Mouse (Mus musculus) A20 (cell line): ENCODE data around the gene Itpk1.

Source experiments
- DNase-seq: peaks from one replicate; pipeline ENCODE4 v3.0.0-alpha.2; 2011; ENCODE audit warnings: low read depth, low spot score

The Itpk1 gene

DNA sequence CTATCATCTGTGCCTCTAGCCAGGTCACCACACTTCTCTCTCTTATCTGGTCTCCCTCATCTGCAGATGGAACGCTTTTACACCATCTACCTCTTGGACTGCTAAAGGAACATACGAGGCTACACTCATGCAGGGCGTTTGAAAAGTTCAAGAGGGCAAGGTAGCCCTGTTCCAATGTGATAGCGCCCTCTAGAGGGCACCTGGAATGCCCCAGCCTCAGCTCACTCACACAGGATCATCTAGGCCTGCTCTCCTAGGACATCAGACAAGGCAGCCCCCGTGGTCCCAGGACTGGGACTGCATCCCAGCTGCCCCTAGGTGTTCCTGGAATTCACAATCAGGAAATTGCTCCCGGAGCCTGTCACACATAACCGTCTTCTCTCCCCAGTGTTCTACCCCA, 108.3 kb downstream of the Itpk1 start:
- DNase-seq, result peak; percentile 43

DNA sequence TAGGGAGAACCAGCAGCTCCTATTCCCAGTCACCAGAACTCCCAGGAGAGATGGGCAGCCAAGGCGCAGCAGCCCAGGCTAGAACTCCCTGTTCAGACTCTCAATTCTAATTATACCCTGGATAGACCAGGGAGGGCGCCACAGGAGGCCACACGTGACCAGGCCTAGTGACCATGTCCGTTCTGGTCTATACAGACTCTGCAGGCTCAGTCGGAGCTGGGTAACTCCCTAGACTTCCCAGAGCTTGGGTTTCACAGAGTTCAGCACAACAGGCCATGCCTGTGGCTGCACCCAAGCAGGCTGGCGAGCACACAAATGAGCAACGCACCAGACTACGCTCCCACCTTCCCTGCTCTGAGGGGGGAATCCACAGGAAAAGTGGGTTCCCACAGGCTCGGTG, 110.1 kb downstream of the Itpk1 start:
- DNase-seq, result no peak

DNA sequence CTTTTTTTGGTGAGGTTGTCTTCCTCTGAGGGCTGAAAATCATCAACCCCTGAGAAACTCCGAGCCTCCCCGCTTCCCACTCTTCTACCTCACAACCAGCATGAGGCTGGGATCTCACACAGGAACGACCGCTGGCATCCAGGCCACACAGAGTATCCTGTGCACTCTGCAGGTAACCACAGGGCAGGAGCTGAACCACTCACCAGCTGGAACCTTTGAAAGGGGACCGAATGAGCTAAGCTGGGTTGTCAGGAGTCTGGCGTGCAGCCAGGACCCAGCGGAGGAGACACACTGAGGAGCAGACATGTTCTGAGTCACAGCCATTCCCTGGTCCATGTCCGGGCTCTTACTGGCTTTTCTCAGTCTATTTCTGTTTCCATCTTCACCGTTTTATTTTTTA, 111.0 kb downstream of the Itpk1 start:
- no peak for DNase-seq

DNA sequence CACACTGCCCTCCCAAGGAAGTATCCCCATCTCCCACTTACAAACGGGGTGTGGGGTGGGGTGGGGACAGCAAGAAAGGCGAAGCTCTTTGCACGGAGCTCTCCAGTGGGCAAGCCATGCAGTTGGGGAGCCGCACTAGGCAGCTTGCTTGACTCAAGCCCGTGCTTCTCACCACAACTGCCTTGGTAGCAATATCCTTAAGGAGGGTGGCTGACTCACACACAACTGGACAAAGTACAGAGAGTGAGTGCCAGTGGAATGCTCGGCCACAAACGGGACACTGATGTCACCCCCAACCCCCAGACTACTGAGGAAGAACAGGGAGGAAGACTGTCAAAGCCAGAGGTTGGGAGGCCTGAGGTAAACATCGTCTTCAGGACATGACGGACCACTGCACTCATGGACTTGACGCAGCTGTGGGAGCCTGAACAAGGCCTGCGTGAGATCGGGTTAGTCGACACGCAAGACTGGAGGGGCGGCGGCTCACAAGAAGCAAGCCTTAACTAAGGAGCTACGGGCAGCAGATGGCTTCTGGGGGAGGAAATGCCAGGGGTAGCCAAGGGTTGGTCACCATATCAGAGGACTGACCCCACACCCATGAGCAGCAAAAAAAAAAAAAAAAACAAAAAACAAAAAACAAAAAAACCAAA, 113.9 kb downstream of the Itpk1 start:
- DNase-seq, result no peak

DNA sequence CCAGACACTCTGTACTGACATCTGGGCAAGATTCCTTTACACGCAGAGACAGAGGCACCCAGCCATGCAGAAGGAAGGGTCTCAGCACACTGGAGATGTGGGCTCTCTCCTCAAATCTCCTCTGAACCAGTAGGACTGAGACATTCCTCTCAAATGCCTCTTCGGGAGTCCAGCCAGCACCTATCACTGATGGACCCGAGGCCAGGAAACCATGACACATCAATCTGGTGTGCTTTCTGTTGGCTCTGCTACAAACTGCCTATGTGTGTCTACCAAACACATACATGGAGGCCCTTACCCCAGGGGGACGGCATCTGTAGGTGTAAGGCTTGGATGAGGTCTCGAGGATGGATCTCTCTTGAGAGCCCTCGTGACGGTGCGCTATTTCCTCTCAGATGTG, 117.6 kb downstream of the Itpk1 start:
- DNase-seq, result no peak

DNA sequence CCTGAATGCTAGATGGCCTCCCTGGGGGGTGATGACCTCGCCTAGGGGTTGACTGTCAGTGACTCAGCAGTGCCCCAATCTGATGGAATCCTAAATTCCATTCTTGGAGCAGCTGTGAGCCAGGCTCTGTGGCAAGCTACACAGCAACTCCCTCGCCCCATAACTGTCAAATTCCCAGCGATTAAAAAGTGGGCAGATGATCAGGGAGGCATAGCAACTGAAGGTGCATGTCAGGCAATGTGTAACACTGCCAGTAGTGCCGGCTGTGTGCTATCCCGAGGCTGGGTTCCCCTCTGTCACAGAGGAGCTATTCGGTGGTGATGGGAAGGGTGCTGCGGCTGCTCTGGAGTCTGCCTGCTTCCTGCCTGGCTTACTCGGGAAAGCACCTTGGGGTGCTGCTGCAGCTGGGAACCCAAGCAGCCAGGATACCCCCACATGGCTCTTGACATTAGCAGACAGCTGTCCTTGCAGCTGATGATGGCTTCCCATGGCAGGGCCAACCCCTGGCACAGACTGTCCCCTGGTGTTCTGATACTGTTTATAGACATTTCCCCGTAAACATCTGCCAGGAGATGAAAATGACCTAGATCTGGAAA, 118.3 kb downstream of the Itpk1 start:
- no peak for DNase-seq

DNA sequence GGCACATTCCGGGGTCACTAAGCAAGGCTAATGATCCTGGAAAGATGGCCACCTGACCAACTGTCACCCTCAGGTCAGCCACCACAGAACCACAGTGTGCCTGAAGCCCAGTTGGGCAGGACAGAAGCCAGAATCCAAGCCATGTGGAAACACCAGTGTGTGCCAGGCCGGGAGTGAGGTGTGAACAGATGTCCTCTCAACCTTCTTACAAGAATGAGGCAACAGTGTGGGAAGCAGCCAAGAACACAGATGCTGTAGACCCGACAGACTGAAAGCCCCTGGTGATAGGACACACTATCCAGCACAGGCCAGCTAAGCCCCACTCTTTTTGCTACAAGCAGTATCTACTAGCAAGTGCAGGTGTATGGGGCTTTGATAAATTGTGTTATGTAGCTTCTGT, 119.3 kb downstream of the Itpk1 start:
- no peak for DNase-seq

DNA sequence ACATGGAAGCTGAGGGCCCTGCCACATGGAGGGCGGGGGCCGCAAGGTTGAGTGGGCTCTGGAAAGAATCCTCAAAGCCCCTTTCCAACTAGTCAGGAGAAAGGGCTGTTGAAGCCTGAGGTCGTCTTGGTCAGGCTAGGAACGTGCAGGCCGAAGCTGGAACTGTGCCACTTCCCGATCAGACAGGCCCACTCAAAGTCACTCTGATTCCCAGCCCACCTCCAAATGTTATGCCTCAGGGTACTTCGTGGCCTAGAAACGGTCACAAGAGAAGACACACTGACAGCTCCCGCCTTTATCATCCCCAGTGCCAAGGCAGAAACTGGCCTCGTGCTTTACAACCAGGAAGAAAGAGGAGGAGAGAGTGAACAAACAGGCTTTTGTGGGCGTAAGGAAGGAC, 122.3 kb downstream of the Itpk1 start:
- no peak for DNase-seq

DNA sequence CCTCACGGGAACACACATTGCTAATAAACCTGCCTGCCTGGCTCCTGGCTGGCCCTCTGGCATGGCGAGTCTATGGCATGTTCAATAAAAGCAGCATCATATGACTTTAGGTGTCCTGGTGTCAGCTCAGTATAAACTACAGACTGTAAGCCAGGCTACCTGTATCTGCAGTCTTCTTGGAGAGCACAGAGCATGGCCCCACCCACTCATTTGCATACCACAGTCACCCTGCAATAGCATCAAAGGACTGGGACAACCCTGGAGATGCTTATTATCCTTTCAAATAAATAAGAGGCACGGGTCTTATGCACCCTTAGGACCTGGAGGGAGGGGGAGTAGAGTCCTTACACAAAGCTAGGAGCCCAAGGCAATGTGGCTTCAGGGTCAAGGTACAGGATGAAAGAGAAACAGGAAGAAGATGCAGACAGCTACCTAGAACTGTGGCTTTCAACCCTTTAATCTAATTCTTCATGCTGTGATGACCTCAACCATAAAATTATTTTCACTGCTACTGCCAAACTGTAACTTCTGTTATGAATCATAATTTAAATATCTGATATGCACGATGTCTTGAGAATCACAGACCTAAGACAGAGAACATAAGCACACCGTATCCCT, 123.0 kb downstream of the Itpk1 start:
- peak; percentile 46 for DNase-seq

DNA sequence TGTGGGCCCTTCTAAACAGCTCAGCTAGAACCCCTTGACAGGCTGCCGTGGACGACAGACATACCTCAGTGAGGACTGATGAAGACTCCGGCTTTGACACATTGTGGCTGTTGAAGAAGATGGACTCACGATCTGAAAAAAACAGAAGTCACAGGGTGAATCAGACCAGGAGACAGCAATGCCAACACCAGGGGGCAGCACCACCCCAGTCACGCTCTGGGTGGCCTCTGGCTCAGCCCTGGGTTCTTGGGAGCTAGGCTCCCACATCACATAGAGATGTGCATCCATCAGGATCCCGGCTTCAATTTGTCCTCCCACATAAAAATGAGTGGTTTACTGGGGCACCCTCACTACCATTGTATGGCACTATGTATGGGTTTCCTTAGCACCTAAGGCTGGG, 125.7 kb downstream of the Itpk1 start:
- DNase-seq, result peak; percentile 66

DNA sequence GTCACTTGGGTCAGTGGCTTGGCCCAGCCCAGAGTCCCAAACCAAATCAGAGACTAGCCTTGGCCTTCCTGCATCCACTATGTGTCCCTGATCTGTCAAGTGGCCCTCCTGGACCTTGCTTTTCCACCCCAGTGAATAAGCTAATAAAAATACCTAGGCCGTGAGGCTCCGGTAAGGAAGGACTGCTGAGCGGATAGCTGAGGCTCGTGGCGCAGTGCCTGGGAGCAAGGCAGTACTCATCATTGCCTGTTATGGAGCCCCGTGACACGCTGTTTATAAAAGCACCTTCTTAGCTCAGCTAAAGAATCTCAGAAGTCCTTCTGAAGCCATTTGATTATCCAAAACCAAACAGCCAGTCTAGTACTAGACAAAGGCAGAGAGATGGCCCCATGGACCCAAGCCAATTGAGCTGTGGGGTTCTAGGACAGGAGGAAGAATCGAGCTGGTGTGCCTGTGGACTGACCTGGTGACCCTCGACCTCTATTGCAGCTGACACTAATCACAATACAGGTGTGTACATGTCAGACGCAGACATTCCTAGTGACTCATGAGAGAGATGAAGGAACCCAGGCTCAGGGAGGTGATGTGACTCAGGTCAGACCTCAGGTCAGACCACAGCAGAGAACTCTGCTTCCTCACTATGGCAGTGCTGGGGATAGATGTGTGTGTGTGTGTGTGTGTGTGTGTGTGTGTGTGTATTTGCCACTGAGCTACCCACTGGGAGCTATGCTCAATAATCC, 127.9 kb downstream of the Itpk1 start:
- no peak for DNase-seq

DNA sequence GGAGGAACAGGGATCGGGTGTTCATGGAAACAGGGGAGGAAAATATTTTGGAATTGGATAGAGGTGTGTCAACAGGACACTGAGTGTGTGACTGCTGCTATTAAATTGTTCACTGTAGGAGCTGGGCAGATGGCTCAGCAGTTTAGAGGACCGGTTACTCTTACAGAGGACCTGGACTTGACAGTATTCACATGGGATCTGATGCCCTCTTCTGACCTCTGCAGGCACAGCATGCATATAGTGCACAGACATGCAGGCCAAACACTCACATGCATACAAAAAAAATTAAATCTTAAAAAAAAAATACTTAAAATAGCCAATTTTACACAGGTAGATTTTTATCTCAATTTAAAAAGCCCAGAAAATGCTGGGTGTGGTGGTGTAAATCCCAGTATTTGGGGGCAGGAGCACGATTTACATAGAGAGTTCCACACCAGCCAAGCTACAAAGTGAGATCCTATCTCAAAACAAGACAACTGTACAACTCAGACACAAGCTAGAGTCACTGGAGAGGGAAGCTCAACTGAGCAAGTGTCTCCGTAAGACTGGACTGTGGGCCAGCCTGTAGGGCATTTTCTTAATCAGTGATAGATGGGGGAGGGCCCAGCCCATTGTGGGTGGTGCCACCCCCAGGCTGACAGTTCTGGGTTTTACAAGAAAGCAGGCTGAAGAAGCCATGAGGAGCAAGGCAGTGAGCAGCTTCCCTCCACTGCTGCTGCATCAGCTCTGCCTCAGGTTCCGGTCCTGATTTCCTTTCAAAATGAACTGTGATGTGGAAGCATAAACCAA, 129.0 kb downstream of the Itpk1 start:
- peak; percentile 36 for DNase-seq

DNA sequence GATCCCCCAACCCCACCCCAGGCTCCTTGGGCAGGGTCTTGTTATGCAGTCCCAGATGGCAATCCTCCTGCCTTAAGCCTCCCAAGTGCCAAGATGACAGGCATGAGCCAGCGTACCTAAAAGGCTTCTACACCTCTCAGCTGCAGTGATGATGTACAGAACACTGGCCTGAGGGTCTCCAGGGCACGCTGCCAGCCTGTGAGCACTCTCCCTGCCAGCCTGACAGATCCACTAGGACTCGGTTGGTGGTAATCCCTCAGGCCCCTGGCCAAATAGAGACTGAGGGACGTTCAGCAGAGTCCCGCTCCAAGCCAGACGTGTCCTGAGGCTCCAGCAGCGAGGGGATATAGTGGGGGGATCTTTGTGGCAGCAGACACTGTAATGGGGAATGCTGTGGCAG, 131.7 kb downstream of the Itpk1 start:
- DNase-seq, result no peak

DNA sequence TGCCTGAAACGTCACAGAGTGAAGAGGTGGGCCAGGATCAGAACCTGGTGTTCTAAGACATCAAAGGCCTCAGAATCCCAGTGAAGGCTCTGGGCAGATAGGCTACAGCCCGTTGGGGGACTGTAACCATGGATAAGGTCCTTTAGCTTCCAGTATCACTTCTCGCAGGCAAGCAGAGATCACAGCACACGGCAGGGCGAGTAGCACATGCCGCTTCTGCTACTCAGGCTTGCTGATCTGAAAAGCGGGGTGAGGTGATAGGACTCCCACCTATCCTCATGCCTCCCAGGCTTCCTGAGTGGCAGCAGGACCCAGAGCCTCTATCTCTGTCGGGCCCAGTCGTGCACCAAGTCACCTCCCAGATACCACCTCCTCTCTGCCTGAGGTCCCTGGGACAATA, 133.1 kb downstream of the Itpk1 start:
- DNase-seq, result no peak

DNA sequence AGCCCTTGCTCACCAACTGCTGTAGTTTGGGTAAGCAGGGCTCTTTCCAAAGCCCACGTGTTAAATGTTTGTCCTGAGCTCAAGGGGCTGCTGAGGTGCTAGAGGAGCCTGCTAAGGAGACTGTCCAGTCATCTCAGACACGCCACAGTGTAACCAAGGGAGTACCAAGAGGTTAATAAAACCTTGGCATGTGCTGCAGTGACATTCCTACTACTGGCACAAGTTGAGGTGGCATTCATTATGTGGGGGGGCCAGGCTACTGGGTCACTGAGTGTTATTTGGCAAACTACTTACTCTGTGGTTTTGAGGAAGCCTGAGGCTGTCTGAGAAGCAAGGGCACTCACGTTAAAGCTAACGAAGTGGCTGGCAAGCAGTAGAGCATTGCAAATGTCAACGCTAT, 134.0 kb downstream of the Itpk1 start:
- no peak for DNase-seq

DNA sequence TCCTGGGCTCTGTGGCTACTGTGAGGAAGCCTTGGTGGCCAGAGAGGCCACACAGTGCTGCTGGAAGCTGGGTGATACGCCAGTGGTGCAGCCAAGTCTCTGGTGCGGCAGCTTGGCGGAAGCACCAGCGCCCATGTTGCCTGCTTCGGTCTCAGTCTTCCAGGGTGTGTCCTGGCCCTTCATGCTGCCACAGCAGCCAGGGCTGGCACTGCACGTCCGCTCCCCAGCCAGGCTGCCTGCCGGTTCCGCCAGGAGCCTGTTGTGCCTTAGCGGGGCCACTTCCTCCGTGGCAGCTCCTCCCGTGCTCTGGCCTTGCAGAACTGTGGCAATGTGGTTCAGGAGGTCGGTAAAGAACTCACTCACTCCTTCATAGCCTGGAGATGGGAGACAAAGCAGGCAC, 134.6 kb downstream of the Itpk1 start:
- DNase-seq, result no peak

DNA sequence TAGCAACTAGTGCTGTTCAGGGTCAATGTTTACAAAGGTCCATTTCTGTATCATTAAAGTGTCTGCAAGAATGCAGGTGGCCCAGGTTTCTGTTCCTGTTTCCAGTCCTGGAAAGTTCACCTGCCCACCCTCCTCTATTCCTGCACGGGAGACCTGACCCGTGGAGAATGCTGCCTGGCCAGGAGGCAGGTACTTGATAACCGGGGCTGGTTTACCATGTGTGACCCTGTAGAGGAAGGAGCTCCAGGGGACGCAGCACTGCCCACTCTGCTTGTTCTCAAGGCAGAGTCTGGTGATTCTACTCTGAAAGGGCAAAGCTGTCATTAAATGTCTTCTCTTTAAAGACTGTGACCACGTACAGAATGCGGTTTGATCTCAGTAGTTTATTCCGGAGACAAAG, 136.5 kb downstream of the Itpk1 start:
- peak; percentile 72 for DNase-seq

DNA sequence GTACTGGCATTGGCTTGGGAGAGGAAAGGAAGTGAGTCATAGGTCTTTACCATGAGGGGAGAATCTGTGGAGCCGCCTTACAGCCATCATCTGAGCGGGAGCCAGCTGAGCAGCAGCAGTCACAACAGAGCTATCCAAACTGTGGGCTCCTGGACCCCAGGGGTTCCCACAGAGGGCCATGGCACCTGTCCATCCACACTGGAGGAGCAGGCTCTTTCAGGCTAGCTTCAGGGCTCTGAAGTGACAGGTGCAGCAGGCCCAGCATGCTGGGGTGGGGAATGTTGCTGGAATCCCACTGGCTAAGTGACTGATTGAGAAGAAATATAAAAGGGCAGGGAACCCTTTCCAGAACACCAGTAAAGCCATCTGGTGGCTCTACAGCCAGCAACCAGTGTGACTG, 137.8 kb downstream of the Itpk1 start:
- no peak for DNase-seq

DNA sequence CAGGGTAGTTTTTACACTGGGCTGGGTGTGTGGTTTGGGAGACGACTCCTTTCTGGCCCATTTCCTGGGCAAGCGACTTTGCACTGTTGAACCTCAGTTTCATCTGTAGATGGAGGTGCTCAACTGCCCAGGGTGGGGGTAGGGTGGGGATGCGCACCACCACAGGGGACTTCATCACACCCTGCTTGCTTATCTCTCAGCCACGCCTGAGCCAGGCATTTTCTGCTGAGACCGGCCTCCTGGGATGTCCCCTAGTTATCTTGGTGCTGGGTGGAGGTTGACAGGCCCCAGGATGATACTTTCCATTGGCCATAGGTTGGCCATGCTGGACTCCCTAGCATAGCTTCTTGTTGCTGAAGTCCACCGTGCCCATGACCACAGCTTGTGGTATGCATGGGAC, 139.6 kb downstream of the Itpk1 start:
- no peak for DNase-seq

DNA sequence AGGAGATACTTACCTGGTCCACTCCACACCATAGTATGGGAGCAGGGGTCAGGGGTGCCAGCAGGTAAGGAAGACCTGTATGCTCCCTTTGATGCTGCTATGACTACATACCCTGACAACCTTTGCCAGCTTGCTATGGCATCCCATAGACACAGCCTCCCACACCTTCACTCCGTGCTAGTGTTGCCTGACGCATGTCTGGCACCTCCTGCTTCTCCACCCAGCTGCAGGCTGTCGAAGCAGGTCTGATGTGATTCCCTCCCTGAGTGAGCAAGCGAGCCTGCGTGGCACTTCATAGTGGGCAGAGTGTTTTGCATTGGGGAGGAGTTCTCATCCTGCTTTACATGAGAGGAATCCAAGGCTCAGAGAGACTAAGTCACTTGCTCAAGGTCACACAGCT, 147.4 kb downstream of the Itpk1 start:
- DNase-seq, result no peak

DNA sequence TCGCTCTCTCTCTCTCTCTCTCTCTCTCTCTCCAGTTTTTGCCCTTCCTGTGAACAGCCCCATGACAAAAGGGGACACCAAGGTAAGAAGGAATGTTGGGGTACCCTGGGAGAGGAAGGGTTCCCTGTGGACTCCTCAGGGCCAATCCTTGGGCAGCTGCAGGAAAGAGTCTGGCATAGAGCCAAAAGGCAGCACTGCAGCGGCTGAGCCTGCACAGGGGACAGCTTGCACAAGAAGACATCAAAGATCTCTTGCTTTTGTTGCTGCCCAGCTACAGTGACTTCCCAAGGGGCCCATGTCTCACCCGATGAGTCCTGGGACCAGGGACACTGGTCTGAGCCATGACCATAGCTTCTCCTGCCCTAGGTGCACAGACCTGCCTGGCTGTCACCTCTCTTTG, 148.9 kb downstream of the Itpk1 start:
- no peak for DNase-seq
